Mouse (Mus musculus): ENCODE data around the gene Fbn1. TPM values are rescaled to one million over a fixed set of nuclear protein-coding genes. Genes with fewer than 3 reads are reported as not detected.
A peak's percentile ranks its signal among the peaks of the same experiment; 100 is the strongest.

Fbn1 gene
- polyA plus RNA-seq, 1 experiment from 2014 or later, result 9.9 TPM

DNA sequence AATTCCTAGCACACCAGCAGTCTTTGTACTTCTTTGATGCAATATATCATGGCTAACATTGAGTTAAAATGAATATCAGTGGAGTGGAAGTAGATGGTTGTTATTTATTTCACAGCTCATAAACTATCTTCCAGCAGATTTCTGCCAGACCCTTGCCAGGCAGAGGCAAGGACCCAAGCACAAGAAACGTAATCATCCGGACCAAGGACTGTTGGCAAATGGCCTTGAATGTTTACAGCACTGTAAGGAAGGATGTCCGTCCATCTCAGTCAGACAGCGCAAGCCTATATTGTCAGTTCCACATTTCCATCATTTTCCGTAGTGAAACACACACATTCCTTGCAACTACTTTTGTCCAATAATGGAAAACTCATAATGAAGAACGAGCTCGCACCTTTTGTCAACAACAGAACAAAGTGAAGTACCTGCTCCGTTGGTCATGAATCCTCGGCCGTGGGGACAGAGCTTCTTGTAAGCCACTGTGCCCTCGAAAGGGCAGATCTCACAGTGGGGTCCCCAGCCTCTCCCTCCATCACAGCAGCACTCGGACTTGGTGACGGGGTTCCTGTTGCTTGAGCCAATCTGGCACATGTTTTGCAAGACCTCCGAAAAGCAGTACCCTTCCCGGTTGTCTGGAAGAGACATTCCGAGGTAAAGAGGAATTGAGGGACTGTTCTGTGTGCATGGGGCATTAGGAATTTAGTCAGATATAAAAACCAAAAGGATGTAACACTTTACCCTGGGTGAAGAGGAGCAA, 193.4 kb downstream of the Fbn1 start:
- H3K27me3 ChIP-seq (replicated peaks; ENCODE audit: control insufficient read depth, insufficient read depth, low read length), result no peaks in the 10 kb centered on the region
- no peak overlapping the region for H3K4me2 ChIP-seq (replicated peaks; ENCODE audit: low read depth)
- 82% methylated on average over 16 of the region's 16 CpGs for WGBS
- no peak overlapping the region for H3K4me3 ChIP-seq (ENCODE audit: low read depth, low read length)
- H3K27ac ChIP-seq (ENCODE audit: low read depth, low read length), result no peak overlapping the region
- no peak overlapping the region for H3K9ac ChIP-seq (ENCODE audit: low read depth, low read length)
- no peak for TF ChIP-seq CTCF (IDR thresholded peaks at IDR 0.05; ENCODE audit: low read depth)
- peaks cover 13% of the 10 kb centered on the region for H3K36me3 ChIP-seq (ENCODE audit: control insufficient read depth, insufficient read depth)
- no peaks in the 10 kb centered on the region for H3K9me3 ChIP-seq (ENCODE audit: control insufficient read depth)
- no peaks in the 10 kb centered on the region for H3K4me1 ChIP-seq (replicated peaks; ENCODE audit: control insufficient read depth, insufficient read depth, low read length)
- ATAC-seq, result no peak

DNA sequence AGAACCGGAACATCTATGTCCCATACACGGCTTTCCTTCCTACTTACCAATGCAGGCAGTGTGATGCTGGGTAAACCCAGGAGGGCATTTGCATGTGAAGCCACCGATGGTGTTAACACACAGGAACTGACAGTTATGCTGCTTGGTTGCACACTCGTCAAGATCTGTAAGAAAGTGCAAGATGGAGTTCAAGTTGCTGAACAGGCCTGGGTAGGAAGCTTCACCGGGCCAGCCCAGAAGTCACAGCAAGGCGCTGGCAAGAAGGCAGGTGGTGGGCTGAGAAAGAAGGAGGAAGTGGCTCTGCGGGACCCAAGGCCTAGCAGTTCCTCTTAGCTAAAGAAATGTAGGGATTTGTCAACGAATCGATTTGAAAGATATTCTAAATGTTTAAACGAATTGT, 198.1 kb downstream of the Fbn1 start:
- H3K4me2 ChIP-seq (replicated peaks; ENCODE audit: low read depth), result no peak overlapping the region
- H3K36me3 ChIP-seq (ENCODE audit: control insufficient read depth, insufficient read depth), result peaks cover 23% of the 10 kb centered on the region
- no peak overlapping the region for H3K9ac ChIP-seq (ENCODE audit: low read depth, low read length)
- H3K4me3 ChIP-seq (ENCODE audit: low read depth, low read length), result no peak overlapping the region
- no peaks in the 10 kb centered on the region for H3K4me1 ChIP-seq (replicated peaks; ENCODE audit: control insufficient read depth, insufficient read depth, low read length)
- H3K9me3 ChIP-seq (ENCODE audit: control insufficient read depth), result no peaks in the 10 kb centered on the region
- no peak for ATAC-seq
- 85% methylated on average over 10 of the region's 10 CpGs for WGBS
- no peak overlapping the region for H3K27ac ChIP-seq (ENCODE audit: low read depth, low read length)
- H3K27me3 ChIP-seq (replicated peaks; ENCODE audit: control insufficient read depth, insufficient read depth, low read length), result no peaks in the 10 kb centered on the region
- no peak for TF ChIP-seq CTCF (IDR thresholded peaks at IDR 0.05; ENCODE audit: low read depth)

DNA sequence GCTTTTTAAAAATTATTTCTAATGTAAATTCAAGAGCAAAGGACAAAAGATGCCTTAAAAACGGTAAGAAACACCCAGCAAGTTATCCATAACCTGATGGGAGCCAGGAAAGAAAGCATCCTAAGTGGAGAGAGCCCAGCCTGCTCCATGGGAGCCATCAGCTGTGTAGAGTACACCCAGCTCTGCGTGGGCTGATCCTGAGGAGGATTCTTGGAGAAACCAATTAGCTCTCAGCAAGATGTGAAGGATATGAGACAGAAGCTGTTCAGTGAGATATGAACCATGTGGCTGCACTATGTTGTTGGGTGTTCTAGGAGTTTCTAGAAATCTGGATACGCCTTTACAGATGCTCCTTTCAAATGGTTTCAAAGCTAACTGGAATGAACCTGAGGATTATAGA, 202.1 kb downstream of the Fbn1 start:
- Histone ChIP-seq H3K9me3 (ENCODE audit: control insufficient read depth) (no peaks in the 10 kb centered on the region), H3K36me3 (ENCODE audit: control insufficient read depth, insufficient read depth) (peaks cover 19% of the 10 kb centered on the region; the same call in 1 of the 2 replicates), H3K27me3 (replicated peaks; ENCODE audit: control insufficient read depth, insufficient read depth, low read length) (no peaks in the 10 kb centered on the region), H3K4me1 (replicated peaks; ENCODE audit: control insufficient read depth, insufficient read depth, low read length) (no peaks in the 10 kb centered on the region), H3K9ac (ENCODE audit: low read depth, low read length) (no peak overlapping the region), H3K4me2 (replicated peaks; ENCODE audit: low read depth) (no peak overlapping the region), H3K4me3 (ENCODE audit: low read depth, low read length) (no peak overlapping the region), H3K27ac (ENCODE audit: low read depth, low read length) (no peak overlapping the region)
- TF ChIP-seq CTCF (IDR thresholded peaks at IDR 0.05; ENCODE audit: low read depth), result no peak
- 84% methylated on average over 3 of the region's 3 CpGs for WGBS
- ATAC-seq, result no peak

DNA sequence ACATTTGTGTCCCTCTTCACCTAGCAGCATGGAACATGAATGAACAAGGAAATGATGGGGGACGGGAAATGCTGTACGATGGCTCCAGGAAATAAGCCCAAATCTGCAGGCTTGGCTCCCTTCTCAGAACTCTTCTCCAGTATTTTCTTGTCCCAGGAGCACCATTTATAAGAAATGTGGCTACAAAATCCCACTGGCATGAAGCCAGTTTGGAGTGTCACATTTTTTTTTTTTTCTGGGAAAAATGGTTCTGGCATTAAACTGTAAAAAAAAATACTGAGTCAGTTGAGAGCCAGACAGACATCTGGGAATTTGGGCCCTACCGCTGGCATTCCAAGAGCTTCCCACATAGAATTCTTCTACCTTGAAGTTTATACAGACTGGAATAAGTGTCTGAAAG, 203.0 kb downstream of the Fbn1 start:
- no peak overlapping the region for H3K4me2 ChIP-seq (replicated peaks; ENCODE audit: low read depth)
- no peak for ATAC-seq
- H3K4me3 ChIP-seq (ENCODE audit: low read depth, low read length), result no peak overlapping the region
- H3K4me1 ChIP-seq (replicated peaks; ENCODE audit: control insufficient read depth, insufficient read depth, low read length), result no peaks in the 10 kb centered on the region
- H3K9me3 ChIP-seq (ENCODE audit: control insufficient read depth), result no peaks in the 10 kb centered on the region
- H3K27me3 ChIP-seq (replicated peaks; ENCODE audit: control insufficient read depth, insufficient read depth, low read length), result no peaks in the 10 kb centered on the region
- peaks cover 19% of the 10 kb centered on the region; the same call in 1 of the 2 replicates for H3K36me3 ChIP-seq (ENCODE audit: control insufficient read depth, insufficient read depth)
- 79% methylated on average over 3 of the region's 3 CpGs for WGBS
- H3K9ac ChIP-seq (ENCODE audit: low read depth, low read length), result no peak overlapping the region
- H3K27ac ChIP-seq (ENCODE audit: low read depth, low read length), result no peak overlapping the region
- no peak for TF ChIP-seq CTCF (IDR thresholded peaks at IDR 0.05; ENCODE audit: low read depth)

DNA sequence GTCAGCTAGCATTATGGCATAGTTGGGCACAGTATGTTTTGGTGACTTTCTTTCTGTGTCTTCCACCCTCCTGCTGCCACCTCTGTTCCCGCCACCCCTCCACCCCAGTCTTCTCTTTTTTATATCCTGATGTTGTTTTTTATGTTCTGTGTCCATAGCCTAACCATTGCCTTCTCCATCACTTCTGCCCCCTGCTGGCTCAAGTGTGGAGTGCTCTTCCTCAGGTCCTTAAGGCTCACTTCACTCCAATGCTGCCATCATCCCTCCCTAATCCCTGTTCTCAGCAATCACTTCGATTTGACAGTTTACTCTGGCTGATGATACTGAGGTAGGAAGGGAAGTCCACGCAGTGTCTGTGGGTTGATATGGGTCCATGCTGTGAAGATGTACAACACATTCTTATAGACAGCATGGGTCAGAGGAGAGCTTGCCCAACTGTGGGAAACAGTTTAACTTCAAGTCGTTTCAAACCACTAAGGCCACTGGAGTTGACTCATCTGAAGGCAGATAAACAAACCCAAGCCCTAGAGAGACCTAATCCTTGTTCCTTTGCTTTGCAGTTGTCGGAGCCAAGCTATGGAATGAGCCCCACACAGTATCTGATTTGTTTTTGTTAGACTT, 203.9 kb downstream of the Fbn1 start:
- H3K36me3 ChIP-seq (ENCODE audit: control insufficient read depth, insufficient read depth), result 0 out of 2 replicates have a peak, but pooled peaks cover 12% of the 10 kb centered on the region
- 68% methylated on average over 5 of the region's 5 CpGs for WGBS
- H3K9ac ChIP-seq (ENCODE audit: low read depth, low read length), result no peak overlapping the region
- H3K9me3 ChIP-seq (ENCODE audit: control insufficient read depth), result no peaks in the 10 kb centered on the region
- H3K4me1 ChIP-seq (replicated peaks; ENCODE audit: control insufficient read depth, insufficient read depth, low read length), result no peaks in the 10 kb centered on the region
- no peak overlapping the region for H3K4me2 ChIP-seq (replicated peaks; ENCODE audit: low read depth)
- H3K27ac ChIP-seq (ENCODE audit: low read depth, low read length), result no peak overlapping the region
- TF ChIP-seq CTCF (IDR thresholded peaks at IDR 0.05; ENCODE audit: low read depth), result peak; percentile 65
- ATAC-seq, result no peak
- H3K27me3 ChIP-seq (replicated peaks; ENCODE audit: control insufficient read depth, insufficient read depth, low read length), result no peaks in the 10 kb centered on the region
- H3K4me3 ChIP-seq (ENCODE audit: low read depth, low read length), result no peak overlapping the region

DNA sequence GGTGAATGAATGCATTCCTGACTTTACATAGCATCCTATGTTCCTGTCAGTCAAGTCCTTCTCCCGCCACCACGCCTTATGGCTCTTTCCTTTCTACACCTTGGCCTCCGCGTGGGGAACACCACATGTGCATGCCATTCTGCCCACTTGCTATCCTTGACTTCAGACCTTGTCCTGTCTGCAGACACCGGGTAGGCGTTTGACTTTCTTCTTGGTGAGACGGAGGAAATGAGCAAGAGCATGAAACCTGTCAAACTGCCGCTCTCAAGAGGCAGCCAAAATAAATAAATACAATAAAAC, 205.2 kb downstream of the Fbn1 start:
- Histone ChIP-seq H3K9ac (ENCODE audit: low read depth, low read length) (no peak overlapping the region), H3K36me3 (ENCODE audit: control insufficient read depth, insufficient read depth) (0 out of 2 replicates have a peak, but pooled peaks cover 6% of the 10 kb centered on the region), H3K4me2 (replicated peaks; ENCODE audit: low read depth) (no peak overlapping the region), H3K9me3 (ENCODE audit: control insufficient read depth) (no peaks in the 10 kb centered on the region), H3K27ac (ENCODE audit: low read depth, low read length) (no peak overlapping the region), H3K4me3 (ENCODE audit: low read depth, low read length) (no peak overlapping the region), H3K27me3 (replicated peaks; ENCODE audit: control insufficient read depth, insufficient read depth, low read length) (no peaks in the 10 kb centered on the region), H3K4me1 (replicated peaks; ENCODE audit: control insufficient read depth, insufficient read depth, low read length) (no peaks in the 10 kb centered on the region)
- ATAC-seq, result no peak
- TF ChIP-seq CTCF (IDR thresholded peaks at IDR 0.05; ENCODE audit: low read depth), result no peak
- 77% methylated on average over 8 of the region's 8 CpGs for WGBS

Data from intestine, postnatal 0 days (tissue).